Mouse (Mus musculus) embryonic facial prominence, embryonic 14.5 days (tissue): ENCODE measurements around the gene Actn1. TPM values are rescaled to one million over a fixed set of nuclear protein-coding genes. Genes with fewer than 3 reads are reported as not detected.

ENCODE experiments used
- ATAC-seq: fragments of 200-750 bp; cut with Nextera tagmentation; 2 replicates; pipeline ENCODE4 v1.8.0; 2017; ENCODE audit warnings: low read depth, moderate number of reproducible peaks, moderate TSS enrichment
- DNase-seq: peaks from one replicate; pipeline ENCODE4 v3.0.0-alpha.2; 2015; ENCODE audit warnings: low spot score
- H3K27ac ChIP-seq: fragments of 300-500 bp; sonication (generic); replicated peaks from 2 replicates; pipeline ENCODE4 v1.5.1; 2014; ENCODE audit warnings: low read depth, mild to moderate bottlenecking, low read length, moderate library complexity
- H3K27me3 ChIP-seq: fragments of 300-500 bp; sonication (generic); replicated peaks from 2 replicates; pipeline ENCODE4 v1.6.1; 2014; ENCODE audit warnings: low read length; ENCODE audit not compliant: control insufficient read depth, insufficient read depth
- H3K36me3 ChIP-seq: fragments of 300-500 bp; sonication (generic); 2 replicates; pipeline ENCODE4 v1.6.1; 2014; ENCODE audit warnings: low read length, mixed read lengths; ENCODE audit not compliant: control insufficient read depth, insufficient read depth
- H3K4me1 ChIP-seq: fragments of 300-500 bp; sonication (generic); 2 replicates; pipeline ENCODE4 v1.6.1; 2014; ENCODE audit warnings: antibody characterized with exemption, low read length; ENCODE audit not compliant: control insufficient read depth, insufficient read depth
- H3K4me2 ChIP-seq: fragments of 300-500 bp; sonication (generic); 2 replicates; pipeline ENCODE4 v1.6.1; 2014; ENCODE audit warnings: low read depth, mild to moderate bottlenecking, low read length, moderate library complexity, mixed read lengths
- H3K4me3 ChIP-seq: fragments of 300-500 bp; sonication (generic); 2 replicates; pipeline ENCODE4 v1.5.1; 2014; ENCODE audit warnings: low read depth, mild to moderate bottlenecking, low read length
- H3K9ac ChIP-seq: fragments of 300-500 bp; sonication (generic); 2 replicates; pipeline ENCODE4 v1.6.1; 2014; ENCODE audit warnings: low read depth, mild to moderate bottlenecking, low read length, moderate library complexity, mixed read lengths
- H3K9me3 ChIP-seq: fragments of 300-500 bp; sonication (generic); 2 replicates; pipeline ENCODE4 v1.6.1; 2016; ENCODE audit warnings: low read length; ENCODE audit not compliant: control insufficient read depth
- WGBS: fragments of 180-500 bp; shearing (Covaris S2); extraction: QIAGEN DNeasy Blood & Tissue Kit; methylation state at CpG from one replicate; pipeline ENCODE4 v1.1.7; 2014; 5-methylcytosine and 5-hydroxymethylcytosine counted together
- polyA plus RNA-seq: library from polyadenylated mRNA; unstranded; fragments of >200 nt; fragmentation: Nextera tagmentation; extraction: Ambion mirVana; gene quantifications from 2 replicates; pipeline ENCODE4 v1.2.1, GENCODE M21; 2014

Actn1 gene
- polyA plus RNA-seq, 1 experiment from 2014 or later = 34.6 TPM

DNA sequence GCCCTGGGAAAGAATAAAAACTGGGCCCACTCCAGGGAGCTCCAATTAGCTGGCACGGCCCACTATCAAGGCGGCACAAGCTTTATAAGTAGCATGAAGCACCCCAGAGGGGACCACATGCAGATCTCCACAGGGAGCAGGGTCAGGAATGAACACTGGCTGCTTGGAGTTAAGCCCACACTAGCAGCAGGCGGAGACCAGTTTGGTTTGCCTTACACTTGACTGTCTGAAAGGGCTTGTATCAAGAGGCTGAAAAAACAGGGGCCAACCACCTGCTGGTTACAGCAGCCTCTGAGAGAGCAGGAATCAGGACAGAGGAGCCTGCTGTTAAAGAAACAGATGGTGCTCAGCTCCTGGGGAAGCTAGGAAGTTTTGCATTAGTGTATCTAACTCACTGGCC is 32.3 kb downstream of the Actn1 start:
- peak; percentile 91 for DNase-seq
- 28% methylated on average over 3 of the region's 3 CpGs for WGBS
- H3K27me3 ChIP-seq = no peaks in the 10 kb centered on the region
- no peak overlapping the region for H3K4me2 ChIP-seq
- H3K4me1 ChIP-seq = peaks cover 82% of the 10 kb centered on the region
- no peaks in the 10 kb centered on the region for H3K36me3 ChIP-seq
- peak; percentile 56 for ATAC-seq
- no peak overlapping the region for H3K9ac ChIP-seq
- H3K9me3 ChIP-seq = no peaks in the 10 kb centered on the region
- H3K27ac ChIP-seq = peak overlapping the region; percentile 94; the same call in 1 of the 2 replicates
- no peak overlapping the region for H3K4me3 ChIP-seq

DNA sequence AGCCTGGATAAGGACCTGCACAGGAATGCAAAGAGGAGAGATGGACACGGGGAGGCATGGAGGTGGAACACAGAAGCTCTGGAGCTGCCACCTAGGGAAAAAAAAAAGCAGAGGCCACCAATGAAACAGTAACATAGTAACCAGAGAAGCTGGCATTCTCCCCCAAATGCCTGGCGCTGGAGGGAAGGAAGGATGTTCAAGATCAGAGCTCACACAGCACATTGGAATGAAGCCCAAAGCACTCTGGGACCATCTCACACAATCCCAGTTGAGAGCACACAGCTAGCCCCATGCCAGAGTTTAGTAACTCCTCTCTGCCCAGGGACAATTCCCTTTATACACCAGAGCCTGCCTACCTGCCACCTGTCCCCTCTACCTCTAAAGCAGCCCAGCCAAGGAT is 34.1 kb downstream of the Actn1 start:
- ATAC-seq = no peak
- Histone ChIP-seq H3K9me3 (no peaks in the 10 kb centered on the region), H3K4me2 (no peak overlapping the region), H3K9ac (no peak overlapping the region), H3K27ac (no peak overlapping the region), H3K4me1 (peaks cover 74% of the 10 kb centered on the region), H3K4me3 (no peak overlapping the region), H3K27me3 (no peaks in the 10 kb centered on the region), H3K36me3 (no peaks in the 10 kb centered on the region)
- 54% methylated on average over 2 of the region's 2 CpGs for WGBS
- DNase-seq = peak; percentile 43

DNA sequence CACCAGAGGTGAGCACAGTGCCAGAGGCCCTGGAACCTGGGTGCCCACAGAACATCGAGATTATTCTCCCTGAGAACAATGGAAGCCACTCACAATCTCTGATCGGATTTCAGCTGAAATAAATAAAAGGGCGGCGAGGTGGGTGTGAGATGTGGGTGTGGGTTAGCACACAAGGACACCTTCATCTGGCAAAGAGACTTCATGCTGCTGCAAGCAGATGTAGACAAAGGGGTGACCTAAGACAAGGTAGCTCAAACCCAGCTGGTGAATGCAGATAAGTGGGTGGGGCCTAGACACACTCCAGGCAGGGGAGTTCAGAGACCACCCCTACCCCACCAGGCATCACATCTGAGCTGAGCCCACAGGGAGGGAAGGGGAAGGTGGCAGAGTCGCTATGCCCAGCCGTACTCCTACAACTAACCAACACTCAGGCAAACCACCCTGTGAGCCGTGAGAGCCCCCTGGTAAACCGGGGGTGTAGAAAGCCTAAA is 35.9 kb downstream of the Actn1 start:
- Histone ChIP-seq H3K4me1 (peaks cover 59% of the 10 kb centered on the region), H3K36me3 (no peaks in the 10 kb centered on the region), H3K4me3 (no peak overlapping the region), H3K9ac (0 out of 2 replicates have a peak overlapping the region, but pooled peaks have one; percentile 21), H3K27me3 (no peaks in the 10 kb centered on the region), H3K4me2 (no peak overlapping the region), H3K9me3 (no peaks in the 10 kb centered on the region), H3K27ac (0 out of 2 replicates have a peak overlapping the region, but pooled peaks have one; percentile 17)
- ATAC-seq (peak; percentile 55; the same call in 1 of the 2 replicates), DNase-seq (peak; percentile 33)
- WGBS = 48% methylated on average over 8 of the region's 8 CpGs

- peaks cover 59% of the 10 kb centered on the region for H3K4me1 ChIP-seq
- H3K4me3 ChIP-seq = no peak overlapping the region
- DNase-seq (peak; percentile 62), ATAC-seq (peak; percentile 30; the same call in 1 of the 2 replicates)
- H3K9me3 ChIP-seq = no peaks in the 10 kb centered on the region
- H3K4me2 ChIP-seq = peak overlapping the region; percentile 3; the same call in 1 of the 2 replicates
- H3K27ac ChIP-seq = no peak overlapping the region
- WGBS = 30% methylated on average over 8 of the region's 8 CpGs
- H3K36me3 ChIP-seq = no peaks in the 10 kb centered on the region
- no peaks in the 10 kb centered on the region for H3K27me3 ChIP-seq
- no peak overlapping the region for H3K9ac ChIP-seq
These were observed 36.7 kb downstream of the Actn1 start for GRCm38 (mm10) chr12:80223511-80223910.

DNA sequence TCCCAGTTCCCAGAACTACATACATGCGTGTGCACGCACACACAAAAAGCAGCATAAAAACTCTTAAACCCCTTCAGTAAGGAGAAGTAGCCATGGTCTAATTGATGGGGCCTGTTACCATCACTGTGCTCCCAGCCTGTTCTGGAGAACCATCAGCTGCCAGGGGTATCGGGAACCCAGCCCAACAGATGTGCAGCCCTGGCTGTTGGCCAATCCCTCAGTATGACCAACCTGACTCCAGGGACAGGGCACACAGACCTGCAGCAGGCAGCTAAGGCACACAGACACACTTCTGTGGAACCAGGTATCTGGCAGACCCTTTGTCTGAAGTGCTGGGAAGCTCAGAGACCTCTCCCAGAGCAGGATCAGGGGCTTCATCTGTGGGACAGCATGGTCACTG is 37.7 kb downstream of the Actn1 start:
- H3K4me1 ChIP-seq = peaks cover 58% of the 10 kb centered on the region
- WGBS = 81% methylated on average over 3 of the region's 3 CpGs
- no peak overlapping the region for H3K4me3 ChIP-seq
- H3K9me3 ChIP-seq = no peaks in the 10 kb centered on the region
- ATAC-seq (no peak), DNase-seq (no peak)
- H3K27ac ChIP-seq = no peak overlapping the region
- no peaks in the 10 kb centered on the region for H3K27me3 ChIP-seq
- 0 out of 2 replicates have a peak overlapping the region, but pooled peaks have one; percentile 25 for H3K9ac ChIP-seq
- no peak overlapping the region for H3K4me2 ChIP-seq
- H3K36me3 ChIP-seq = no peaks in the 10 kb centered on the region

DNA sequence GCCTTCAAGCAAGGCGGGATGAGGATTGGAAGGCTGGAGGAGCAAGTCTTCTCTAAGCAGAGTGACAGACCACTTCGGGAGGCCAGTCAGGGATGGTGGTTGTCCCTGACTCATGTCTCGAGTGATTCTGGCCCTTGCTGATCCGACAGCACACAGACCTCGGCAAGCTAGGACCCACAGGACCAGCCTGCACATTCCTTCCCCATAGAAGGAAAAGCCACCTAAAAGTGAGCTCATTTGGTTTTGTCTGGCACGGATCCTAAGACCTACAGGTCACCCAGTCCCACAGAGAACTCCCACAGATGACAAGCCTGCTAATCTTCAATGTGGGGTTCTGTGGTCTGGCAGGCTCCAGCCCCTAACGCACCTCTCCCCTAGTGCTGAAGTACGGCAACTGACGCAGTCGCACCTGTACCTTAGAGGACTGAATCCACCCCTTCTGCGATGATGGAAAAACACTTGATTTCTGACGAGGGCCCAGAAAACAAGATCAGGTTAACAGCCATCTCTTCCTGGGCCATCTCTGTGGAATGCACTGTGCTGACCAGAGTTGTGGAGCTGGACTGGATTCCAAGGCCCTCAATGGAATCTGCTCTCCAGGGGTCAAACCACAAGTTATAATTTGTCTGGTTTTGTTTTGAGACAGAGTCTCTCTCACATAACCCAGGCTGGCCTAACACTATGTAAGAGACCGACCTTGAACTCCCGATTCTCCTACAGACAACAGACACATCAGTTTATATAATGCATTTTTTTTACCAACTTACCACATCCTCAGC is 39.7 kb downstream of the Actn1 start:
- DNase-seq = no peak
- H3K9me3 ChIP-seq = no peaks in the 10 kb centered on the region
- no peak overlapping the region for H3K9ac ChIP-seq
- WGBS = 68% methylated on average over 14 of the region's 14 CpGs
- peaks cover 55% of the 10 kb centered on the region for H3K4me1 ChIP-seq
- no peaks in the 10 kb centered on the region for H3K36me3 ChIP-seq
- H3K4me3 ChIP-seq = no peak overlapping the region
- ATAC-seq = no peak
- H3K27me3 ChIP-seq = no peaks in the 10 kb centered on the region
- H3K4me2 ChIP-seq = no peak overlapping the region
- H3K27ac ChIP-seq = no peak overlapping the region

DNA sequence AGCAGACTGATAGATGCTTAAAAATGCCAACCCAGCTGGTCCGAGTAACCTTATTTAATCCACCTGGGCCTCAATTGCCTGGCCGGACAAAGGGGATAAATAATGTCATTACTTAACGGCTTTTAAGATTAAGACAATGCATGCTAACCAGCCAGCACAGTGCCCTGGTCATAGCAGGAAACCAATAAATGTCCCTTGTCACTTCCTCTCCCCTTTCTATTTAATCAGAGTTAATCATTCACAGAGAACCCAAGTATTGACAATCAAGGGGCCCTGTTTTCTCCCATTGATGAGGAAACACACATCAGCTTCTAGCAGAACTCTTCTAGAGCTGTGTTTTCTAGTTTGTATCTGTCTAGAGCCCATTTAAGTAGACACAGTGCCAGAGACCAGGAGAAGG is 41.4 kb downstream of the Actn1 start:
- H3K27ac ChIP-seq = no peak overlapping the region
- WGBS = 67% methylated on average over 3 of the region's 3 CpGs
- H3K27me3 ChIP-seq = no peaks in the 10 kb centered on the region
- ATAC-seq (no peak), DNase-seq (no peak)
- H3K4me3 ChIP-seq = no peak overlapping the region
- H3K36me3 ChIP-seq = no peaks in the 10 kb centered on the region
- H3K4me1 ChIP-seq = peaks cover 53% of the 10 kb centered on the region
- H3K9me3 ChIP-seq = no peaks in the 10 kb centered on the region
- H3K4me2 ChIP-seq = no peak overlapping the region
- H3K9ac ChIP-seq = no peak overlapping the region

- H3K4me3 ChIP-seq = no peak overlapping the region
- H3K27me3 ChIP-seq = no peaks in the 10 kb centered on the region
- no peaks in the 10 kb centered on the region for H3K9me3 ChIP-seq
- H3K4me2 ChIP-seq = no peak overlapping the region
- H3K27ac ChIP-seq = no peak overlapping the region
- WGBS = 71% methylated on average over 4 of the region's 4 CpGs
- ATAC-seq (no peak), DNase-seq (no peak)
- no peak overlapping the region for H3K9ac ChIP-seq
- H3K4me1 ChIP-seq = peaks cover 52% of the 10 kb centered on the region
- no peaks in the 10 kb centered on the region for H3K36me3 ChIP-seq
These were observed 42.0 kb downstream of the Actn1 start for GRCm38 (mm10) chr12:80218045-80218611.
